Mouse (Mus musculus) hindbrain, postnatal 0 days (tissue): ENCODE measurements around the gene Creb3. TPM values are rescaled to one million over a fixed set of nuclear protein-coding genes. Genes with fewer than 3 reads are reported as not detected.

Experiments
- ATAC-seq: fragments of 200-750 bp; cut with Nextera tagmentation; 2 replicates; pipeline ENCODE4 v1.8.0; 2017; ENCODE audit warnings: mild to moderate bottlenecking, moderate TSS enrichment, moderate library complexity
- DNase-seq: peaks from one replicate; pipeline ENCODE4 v3.0.0-alpha.2; 2015; ENCODE audit warnings: low spot score
- H3K27ac ChIP-seq: fragments of 300-500 bp; sonication (generic); 2 replicates; pipeline ENCODE4 v1.5.1; 2014; ENCODE audit warnings: mild to moderate bottlenecking
- H3K27me3 ChIP-seq: fragments of 300-500 bp; sonication (generic); 2 replicates; pipeline ENCODE4 v1.6.1; 2014; ENCODE audit warnings: low read length, mixed read lengths; ENCODE audit not compliant: insufficient read depth
- H3K36me3 ChIP-seq: fragments of 300-500 bp; sonication (generic); 2 replicates; pipeline ENCODE4 v1.6.1; 2014; ENCODE audit warnings: low read length, mixed read lengths; ENCODE audit not compliant: insufficient read depth
- H3K4me1 ChIP-seq: fragments of 300-500 bp; sonication (generic); 2 replicates; pipeline ENCODE4 v1.6.1; 2014; ENCODE audit warnings: antibody characterized with exemption, low read length, mixed read lengths; ENCODE audit not compliant: insufficient read depth
- H3K4me2 ChIP-seq: fragments of 300-500 bp; sonication (generic); 2 replicates; pipeline ENCODE4 v1.6.1; 2014; ENCODE audit warnings: low read depth, mild to moderate bottlenecking, low read length, moderate library complexity, mixed read lengths
- H3K4me3 ChIP-seq: fragments of 300-500 bp; sonication (generic); 2 replicates; pipeline ENCODE4 v1.5.1; 2014; ENCODE audit warnings: low read length
- H3K9ac ChIP-seq: fragments of 300-500 bp; sonication (generic); replicated peaks from 2 replicates; pipeline ENCODE4 v1.6.1; 2014; ENCODE audit warnings: mild to moderate bottlenecking, low read length, moderate library complexity, mixed read lengths
- H3K9me3 ChIP-seq: fragments of 300-500 bp; sonication (generic); 2 replicates; pipeline ENCODE4 v1.6.1; 2016; ENCODE audit warnings: low read length, mixed read lengths
- CTCF ChIP-seq: IDR thresholded peaks from 2 replicates; pipeline ENCODE4 v1.5.1; 2016; ENCODE audit warnings: antibody characterized with exemption, control low read depth, low read depth
- WGBS: fragments of 180-500 bp; shearing (Covaris S2); extraction: QIAGEN DNeasy Blood & Tissue Kit; methylation state at CpG from one replicate; pipeline ENCODE4 v1.1.7; 2014; 5-methylcytosine and 5-hydroxymethylcytosine counted together
- polyA plus RNA-seq: library from polyadenylated mRNA; unstranded; fragments of >200 nt; fragmentation: Nextera tagmentation; extraction: Ambion mirVana; gene quantifications from 2 replicates; pipeline ENCODE4 v1.2.1, GENCODE M21; 2015
- total RNA-seq: library from RNA; depleted of rRNA; stranded (reverse); fragments of >200 nt; gene quantifications from 2 replicates; pipeline ENCODE4 v1.2.3, GENCODE M21; 2014; rRNA removed

Creb3 gene
- 40.1 and 75.9 TPM in 2 replicates for total RNA-seq
- 77.9 and 82.8 TPM in 2 replicates for polyA plus RNA-seq

GRCm38 (mm10) chr4:43561997-43562768 lies at the start of gene Creb3, which contains the start of gene Tln1:
Gene Creb3 (plus strand): TSS chr4:43562332.
Gene Tln1 (minus strand): TSS chr4:43562691.
- under 1% methylated on average over 62 of the region's 62 CpGs for WGBS
- peak; percentile 21 for TF ChIP-seq CTCF
- Histone ChIP-seq H3K27me3 (no peaks in the 10 kb centered on the region), H3K4me1 (peaks cover 18% of the 10 kb centered on the region), H3K9ac (peak within 1 kb of the TSS; percentile 91), H3K4me2 (peak within 1 kb of the TSS; percentile 64), H3K9me3 (no peaks in the 10 kb centered on the region), H3K36me3 (peaks cover 28% of the 10 kb centered on the region), H3K4me3 (peak within 1 kb of the TSS; percentile 85), H3K27ac (peak within 1 kb of the TSS; percentile 95)
- ATAC-seq (peak; percentile 95), DNase-seq (peak; percentile 97)

GRCm38 (mm10) chr4:43512653-43513052 lies 49.5 kb upstream of the Creb3 start:
- no peak overlapping the region for H3K4me3 ChIP-seq
- no peak overlapping the region for H3K9ac ChIP-seq
- H3K4me1 ChIP-seq: peaks cover 7% of the 10 kb centered on the region; the same call in 1 of the 2 replicates
- WGBS: 70% methylated on average over 7 of the region's 7 CpGs
- ATAC-seq (no peak), DNase-seq (no peak)
- no peaks in the 10 kb centered on the region for H3K9me3 ChIP-seq
- no peak overlapping the region for H3K27ac ChIP-seq
- H3K27me3 ChIP-seq: 0 out of 2 replicates have a peak, but pooled peaks cover 4% of the 10 kb centered on the region
- no peak overlapping the region for H3K4me2 ChIP-seq
- no peaks in the 10 kb centered on the region for H3K36me3 ChIP-seq
- TF ChIP-seq CTCF: no peak

GRCm38 (mm10) chr4:43513300-43513699 lies 48.8 kb upstream of the Creb3 start:
- no peak for ATAC-seq
- Histone ChIP-seq H3K4me1 (peaks cover 7% of the 10 kb centered on the region; the same call in 1 of the 2 replicates), H3K27me3 (0 out of 2 replicates have a peak, but pooled peaks cover 4% of the 10 kb centered on the region), H3K9me3 (no peaks in the 10 kb centered on the region), H3K9ac (no peak overlapping the region), H3K27ac (no peak overlapping the region), H3K4me3 (no peak overlapping the region), H3K4me2 (no peak overlapping the region), H3K36me3 (no peaks in the 10 kb centered on the region)
- TF ChIP-seq CTCF: no peak
- WGBS: 91% methylated on average over 4 of the region's 4 CpGs
- no peak for DNase-seq

- no peak overlapping the region for H3K27ac ChIP-seq
- whole genome bisulfite sequencing: 85% methylated on average over 4 of the region's 4 CpGs
- no peak for TF ChIP-seq CTCF
- H3K4me2 ChIP-seq: no peak overlapping the region
- DNase-seq (no peak), ATAC-seq (no peak)
- no peak overlapping the region for H3K4me3 ChIP-seq
- 0 out of 2 replicates have a peak, but pooled peaks cover 3% of the 10 kb centered on the region for H3K4me1 ChIP-seq
- no peaks in the 10 kb centered on the region for H3K36me3 ChIP-seq
- 0 out of 2 replicates have a peak, but pooled peaks cover 4% of the 10 kb centered on the region for H3K27me3 ChIP-seq
- no peaks in the 10 kb centered on the region for H3K9me3 ChIP-seq
- no peak overlapping the region for H3K9ac ChIP-seq
These were observed 48.3 kb upstream of the Creb3 start for GRCm38 (mm10) chr4:43513791-43514190.

- TF ChIP-seq CTCF: no peak
These were observed 46.1 kb upstream of the Creb3 start for GRCm38 (mm10) chr4:43515764-43516708.

GRCm38 (mm10) chr4:43519551-43519950 lies 42.6 kb upstream of the Creb3 start:
- Histone ChIP-seq H3K27ac (no peak overlapping the region), H3K27me3 (no peaks in the 10 kb centered on the region; the same call in 1 of the 2 replicates), H3K9me3 (no peaks in the 10 kb centered on the region), H3K4me2 (peak overlapping the region; percentile 47), H3K36me3 (no peaks in the 10 kb centered on the region), H3K9ac (no peak overlapping the region), H3K4me3 (peak overlapping the region; percentile 16; the same call in 1 of the 2 replicates), H3K4me1 (peaks cover 8% of the 10 kb centered on the region)
- 16% methylated on average over 10 of the region's 10 CpGs for WGBS
- no peak for DNase-seq
- no peak for TF ChIP-seq CTCF
- no peak for ATAC-seq

More at GRCm38 (mm10) chr4:43515764-43516708, 46.1 kb upstream of the Creb3 start:
- WGBS: 76% methylated on average over 11 of the region's 11 CpGs
- Histone ChIP-seq H3K9me3 (no peaks in the 10 kb centered on the region), H3K9ac (no peak overlapping the region), H3K36me3 (no peaks in the 10 kb centered on the region), H3K4me1 (no peaks in the 10 kb centered on the region), H3K27me3 (no peaks in the 10 kb centered on the region), H3K4me2 (no peak overlapping the region), H3K27ac (no peak overlapping the region), H3K4me3 (no peak overlapping the region)
- ATAC-seq (no peak), DNase-seq (no peak)
